Mouse (Mus musculus): ENCODE results near the gene Engase. TPM values are rescaled to one million over a fixed set of nuclear protein-coding genes. Genes with fewer than 3 reads are reported as not detected.

The Engase gene
- 6.7 and 7.1 TPM in 2 replicates for polyA plus RNA-seq (2015; fragmentation: Nextera tagmentation; extraction: Ambion mirVana)

GRCm38 (mm10) chr11:118476396-118477373 is at the start of gene Engase:
Gene Engase, plus strand, starts transcription at chr11:118476829.
- peak within 1 kb of the TSS; percentile 83 for H3K9ac ChIP-seq (replicated peaks; ENCODE audit: low read depth, low read length)
- H3K4me2 ChIP-seq (ENCODE audit: low read length) = peak within 1 kb of the TSS; percentile 91
- H3K27ac ChIP-seq (ENCODE audit: low read length) = no peak within 1 kb of the TSS
- under 1% methylated on average over 53 of the region's 57 CpGs for WGBS
- H3K9me3 ChIP-seq (ENCODE audit: control insufficient read depth, low read length) = no peaks in the 10 kb centered on the region
- ATAC-seq = peak; percentile 100
- H3K27me3 ChIP-seq (replicated peaks; ENCODE audit: control insufficient read depth, insufficient read depth, low read length) = no peaks in the 10 kb centered on the region
- H3K4me1 ChIP-seq (replicated peaks; ENCODE audit: control insufficient read depth, insufficient read depth, low read length) = peaks cover 11% of the 10 kb centered on the region
- no peaks in the 10 kb centered on the region for H3K36me3 ChIP-seq (ENCODE audit: control insufficient read depth, insufficient read depth)
- H3K4me3 ChIP-seq (replicated peaks; ENCODE audit: low read length) = peak within 1 kb of the TSS; percentile 93

- H3K27me3 ChIP-seq (replicated peaks; ENCODE audit: control insufficient read depth, insufficient read depth, low read length) = no peaks in the 10 kb centered on the region
- H3K4me2 ChIP-seq (ENCODE audit: low read length) = no peak overlapping the region
- no peak for ATAC-seq
- H3K36me3 ChIP-seq (ENCODE audit: control insufficient read depth, insufficient read depth) = no peaks in the 10 kb centered on the region
- no peak overlapping the region for H3K27ac ChIP-seq (ENCODE audit: low read length)
- H3K9ac ChIP-seq (replicated peaks; ENCODE audit: low read depth, low read length) = no peak overlapping the region
- WGBS = 47% methylated on average over 3 of the region's 3 CpGs
- H3K9me3 ChIP-seq (ENCODE audit: control insufficient read depth, low read length) = no peaks in the 10 kb centered on the region
- H3K4me1 ChIP-seq (replicated peaks; ENCODE audit: control insufficient read depth, insufficient read depth, low read length) = peaks cover 42% of the 10 kb centered on the region
- H3K4me3 ChIP-seq (replicated peaks; ENCODE audit: low read length) = no peak overlapping the region
These were observed 49.3 kb upstream of the Engase start for GRCm38 (mm10) chr11:118427266-118427779.

GRCm38 (mm10) chr11:118427986-118428385 is 48.6 kb upstream of the Engase start, which contains the start of gene C1qtnf1:
Gene C1qtnf1, plus strand, starts transcription at chr11:118428203.
- H3K9me3 ChIP-seq (ENCODE audit: control insufficient read depth, low read length) = no peaks in the 10 kb centered on the region
- H3K9ac ChIP-seq (replicated peaks; ENCODE audit: low read depth, low read length) = no peak within 1 kb of the TSS; the same call in 1 of the 2 replicates
- no peaks in the 10 kb centered on the region for H3K27me3 ChIP-seq (replicated peaks; ENCODE audit: control insufficient read depth, insufficient read depth, low read length)
- peak within 1 kb of the TSS; percentile 18 for H3K4me3 ChIP-seq (replicated peaks; ENCODE audit: low read length)
- peak within 1 kb of the TSS; percentile 25 for H3K4me2 ChIP-seq (ENCODE audit: low read length)
- 1% methylated on average over 8 of the region's 8 CpGs for WGBS
- no peaks in the 10 kb centered on the region for H3K36me3 ChIP-seq (ENCODE audit: control insufficient read depth, insufficient read depth)
- peaks cover 40% of the 10 kb centered on the region for H3K4me1 ChIP-seq (replicated peaks; ENCODE audit: control insufficient read depth, insufficient read depth, low read length)
- H3K27ac ChIP-seq (ENCODE audit: low read length) = no peak within 1 kb of the TSS
- ATAC-seq = no peak

DNA sequence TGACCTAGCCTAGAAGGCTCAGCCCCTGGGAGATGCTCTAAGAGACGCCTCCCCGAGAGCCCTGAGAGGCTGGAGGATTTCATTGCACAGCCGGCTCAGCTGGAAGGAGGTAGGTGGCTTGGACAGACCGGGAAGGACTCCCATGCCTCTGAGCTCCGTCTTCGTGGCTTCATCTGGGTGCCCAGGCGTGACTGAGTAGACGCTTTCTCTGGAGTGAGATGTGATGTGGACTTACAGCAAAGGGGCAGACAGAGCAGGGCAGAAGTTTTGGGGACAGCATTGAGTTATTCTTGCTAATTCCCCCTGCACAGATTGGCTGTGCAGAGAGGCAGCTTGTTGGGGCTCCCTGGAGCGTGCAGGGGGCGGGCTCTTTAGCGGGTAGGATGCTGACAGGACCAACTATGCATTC is 48.2 kb upstream of the Engase start:
- ATAC-seq = no peak
- Histone ChIP-seq H3K9ac (replicated peaks; ENCODE audit: low read depth, low read length) (no peak overlapping the region; the same call in 1 of the 2 replicates), H3K27ac (ENCODE audit: low read length) (no peak overlapping the region), H3K9me3 (ENCODE audit: control insufficient read depth, low read length) (no peaks in the 10 kb centered on the region), H3K4me3 (replicated peaks; ENCODE audit: low read length) (peak overlapping the region; percentile 15), H3K4me1 (replicated peaks; ENCODE audit: control insufficient read depth, insufficient read depth, low read length) (peaks cover 38% of the 10 kb centered on the region), H3K4me2 (ENCODE audit: low read length) (peak overlapping the region; percentile 25), H3K36me3 (ENCODE audit: control insufficient read depth, insufficient read depth) (no peaks in the 10 kb centered on the region), H3K27me3 (replicated peaks; ENCODE audit: control insufficient read depth, insufficient read depth, low read length) (no peaks in the 10 kb centered on the region)
- WGBS = 9% methylated on average over 11 of the region's 11 CpGs

DNA sequence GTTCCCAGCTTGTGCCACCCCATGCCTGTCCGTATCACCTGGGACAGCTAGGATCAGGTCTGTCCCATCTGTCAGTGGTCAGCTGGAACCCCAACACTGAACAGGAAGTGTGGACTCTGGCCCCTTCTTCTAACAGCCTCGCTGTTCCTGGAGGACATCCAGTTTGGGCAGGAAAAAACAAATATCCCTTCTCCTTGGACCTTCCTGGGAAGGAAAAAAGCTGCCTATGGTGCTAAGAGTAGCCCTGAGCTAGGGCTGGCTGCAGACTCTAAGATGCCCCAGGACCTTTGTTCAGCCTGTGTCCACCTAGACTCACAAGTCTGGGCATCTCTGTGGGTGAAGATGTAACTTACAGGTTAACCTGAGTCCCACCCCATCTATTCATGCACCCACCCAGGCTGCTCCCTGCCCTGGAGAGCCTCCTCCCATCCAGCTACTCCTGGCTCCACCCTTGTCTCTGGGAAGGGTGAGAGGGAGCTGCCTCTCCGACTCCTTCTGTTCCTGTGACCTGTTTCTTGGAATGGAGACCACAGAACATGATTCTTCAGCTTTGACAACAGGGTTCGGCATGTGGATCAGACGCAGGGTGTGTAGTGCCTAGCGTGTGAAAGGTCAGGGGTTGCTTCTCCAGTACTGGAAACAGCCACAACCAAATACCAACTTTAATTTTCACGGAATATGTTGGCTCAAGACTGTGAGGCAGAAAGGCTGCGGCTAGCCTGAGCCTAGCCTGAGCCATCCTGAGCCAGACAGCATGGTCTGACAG is 47.5 kb upstream of the Engase start:
- Histone ChIP-seq H3K9ac (replicated peaks; ENCODE audit: low read depth, low read length) (no peak overlapping the region), H3K36me3 (ENCODE audit: control insufficient read depth, insufficient read depth) (no peaks in the 10 kb centered on the region)
- 65% methylated on average over 8 of the region's 8 CpGs for WGBS

DNA sequence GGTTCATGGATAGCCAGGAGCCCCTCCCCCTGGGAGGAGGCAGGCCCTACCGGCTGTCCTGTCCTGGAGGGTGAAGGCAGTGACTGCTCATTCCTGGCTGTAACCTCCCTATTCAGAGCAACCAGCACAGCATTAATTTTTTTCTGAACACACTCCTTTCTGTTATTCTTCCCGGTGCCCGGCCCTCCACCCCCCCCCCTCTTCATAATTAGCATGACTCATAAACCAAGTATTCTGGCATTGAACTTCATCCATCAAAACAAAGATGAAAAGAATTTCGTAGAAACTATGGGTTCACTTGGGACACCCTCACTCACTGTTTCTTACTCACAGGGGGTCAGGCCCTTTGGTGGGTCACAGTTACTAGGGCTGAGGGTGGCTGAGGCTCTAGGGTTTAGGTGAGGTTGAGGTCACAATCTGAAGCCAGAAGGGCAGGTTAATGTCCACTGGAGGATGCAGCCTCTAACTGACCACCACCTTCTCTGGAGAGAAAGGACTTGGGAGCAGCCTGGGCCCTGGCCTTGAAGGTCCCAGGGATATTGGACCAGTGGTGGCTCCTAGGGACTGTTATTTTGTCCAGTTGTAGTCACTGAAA is 46.2 kb upstream of the Engase start:
- Histone ChIP-seq H3K4me3 (replicated peaks; ENCODE audit: low read length) (no peak overlapping the region), H3K36me3 (ENCODE audit: control insufficient read depth, insufficient read depth) (no peaks in the 10 kb centered on the region), H3K9ac (replicated peaks; ENCODE audit: low read depth, low read length) (no peak overlapping the region), H3K4me2 (ENCODE audit: low read length) (no peak overlapping the region; the same call in 1 of the 2 replicates), H3K9me3 (ENCODE audit: control insufficient read depth, low read length) (no peaks in the 10 kb centered on the region), H3K27me3 (replicated peaks; ENCODE audit: control insufficient read depth, insufficient read depth, low read length) (no peaks in the 10 kb centered on the region), H3K4me1 (replicated peaks; ENCODE audit: control insufficient read depth, insufficient read depth, low read length) (peaks cover 35% of the 10 kb centered on the region), H3K27ac (ENCODE audit: low read length) (no peak overlapping the region)
- no peak for ATAC-seq
- WGBS = 24% methylated on average over 4 of the region's 4 CpGs

More for the DNA sequence above, 47.5 kb upstream of the Engase start:
- Histone ChIP-seq H3K4me1 (replicated peaks; ENCODE audit: control insufficient read depth, insufficient read depth, low read length) (peaks cover 38% of the 10 kb centered on the region), H3K27ac (ENCODE audit: low read length) (no peak overlapping the region), H3K27me3 (replicated peaks; ENCODE audit: control insufficient read depth, insufficient read depth, low read length) (no peaks in the 10 kb centered on the region), H3K9me3 (ENCODE audit: control insufficient read depth, low read length) (no peaks in the 10 kb centered on the region), H3K4me3 (replicated peaks; ENCODE audit: low read length) (no peak overlapping the region; the same call in 1 of the 2 replicates), H3K4me2 (ENCODE audit: low read length) (peak overlapping the region; percentile 25)
- ATAC-seq = no peak

GRCm38 (mm10) chr11:118431100-118431948 is 45.3 kb upstream of the Engase start:
- Histone ChIP-seq H3K4me1 (replicated peaks; ENCODE audit: control insufficient read depth, insufficient read depth, low read length) (peaks cover 37% of the 10 kb centered on the region), H3K9ac (replicated peaks; ENCODE audit: low read depth, low read length) (no peak overlapping the region), H3K4me2 (ENCODE audit: low read length) (no peak overlapping the region), H3K4me3 (replicated peaks; ENCODE audit: low read length) (no peak overlapping the region), H3K36me3 (ENCODE audit: control insufficient read depth, insufficient read depth) (no peaks in the 10 kb centered on the region), H3K9me3 (ENCODE audit: control insufficient read depth, low read length) (no peaks in the 10 kb centered on the region), H3K27me3 (replicated peaks; ENCODE audit: control insufficient read depth, insufficient read depth, low read length) (no peaks in the 10 kb centered on the region), H3K27ac (ENCODE audit: low read length) (no peak overlapping the region)
- WGBS = 84% methylated on average over 16 of the region's 16 CpGs
- no peak for ATAC-seq

DNA sequence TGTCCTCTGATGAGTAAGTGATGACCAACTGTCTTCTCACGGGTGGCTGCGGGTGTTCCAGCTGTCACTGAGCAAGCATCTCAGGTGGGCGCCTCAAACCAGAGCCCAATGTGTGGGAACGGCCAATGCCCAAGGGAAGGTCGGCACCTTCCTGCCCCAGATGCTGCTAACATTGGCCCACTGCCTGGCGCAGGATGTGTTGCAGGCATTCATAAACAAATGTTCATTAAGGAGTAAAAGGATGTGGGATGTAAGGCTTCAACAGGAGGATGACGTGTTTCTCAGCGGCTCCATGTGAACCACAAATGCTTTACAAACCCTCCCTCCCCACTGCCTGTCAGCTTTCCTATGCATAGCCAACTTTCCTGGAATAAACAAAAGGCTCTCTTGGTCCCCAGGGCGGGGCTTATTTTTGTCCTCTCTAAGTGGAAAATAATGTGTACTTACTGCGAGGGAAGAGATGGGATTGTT is 43.2 kb upstream of the Engase start:
- no peak for ATAC-seq
- no peaks in the 10 kb centered on the region for H3K9me3 ChIP-seq (ENCODE audit: control insufficient read depth, low read length)
- 40% methylated on average over 10 of the region's 10 CpGs for WGBS
- no peak overlapping the region for H3K27ac ChIP-seq (ENCODE audit: low read length)
- H3K9ac ChIP-seq (replicated peaks; ENCODE audit: low read depth, low read length) = peak overlapping the region; percentile 3; the same call in 1 of the 2 replicates
- no peaks in the 10 kb centered on the region for H3K27me3 ChIP-seq (replicated peaks; ENCODE audit: control insufficient read depth, insufficient read depth, low read length)
- no peaks in the 10 kb centered on the region for H3K36me3 ChIP-seq (ENCODE audit: control insufficient read depth, insufficient read depth)
- H3K4me1 ChIP-seq (replicated peaks; ENCODE audit: control insufficient read depth, insufficient read depth, low read length) = peaks cover 41% of the 10 kb centered on the region
- peak overlapping the region; percentile 34 for H3K4me2 ChIP-seq (ENCODE audit: low read length)
- peak overlapping the region; percentile 18 for H3K4me3 ChIP-seq (replicated peaks; ENCODE audit: low read length)

All from forebrain, embryonic 16.5 days (tissue).